Mouse (Mus musculus): ENCODE measurements around the gene Ankrd65.

Gene Ankrd65

GRCm38 (mm10) chr4:155811929-155812664 is 21.9 kb downstream of the Ankrd65 start, which contains the start of gene Ccnl2:
Gene Ccnl2, plus strand, starts transcription at chr4:155812489.
- peak; percentile 58 for DNase-seq (ENCODE audit: extremely low spot score, low read depth, low spot score)

GRCm38 (mm10) chr4:155812665-155813181 is 22.5 kb downstream of the Ankrd65 start:
- no peak for DNase-seq (ENCODE audit: extremely low spot score, low read depth, low spot score)

- no peak for DNase-seq (ENCODE audit: extremely low spot score, low read depth, low spot score)
Measured at GRCm38 (mm10) chr4:155817533-155817932, 27.3 kb downstream of the Ankrd65 start.

- no peak for DNase-seq (ENCODE audit: extremely low spot score, low read depth, low spot score)
Measured at GRCm38 (mm10) chr4:155821025-155821424, 30.8 kb downstream of the Ankrd65 start.

GRCm38 (mm10) chr4:155823443-155823842 is 33.2 kb downstream of the Ankrd65 start:
- no peak for DNase-seq (ENCODE audit: extremely low spot score, low read depth, low spot score)

- DNase-seq (ENCODE audit: extremely low spot score, low read depth, low spot score), result no peak
Measured at GRCm38 (mm10) chr4:155829866-155830265, 39.6 kb downstream of the Ankrd65 start.

- no peak for DNase-seq (ENCODE audit: extremely low spot score, low read depth, low spot score)
Measured at GRCm38 (mm10) chr4:155830596-155830995, 40.4 kb downstream of the Ankrd65 start.

- peak; percentile 94 for DNase-seq (ENCODE audit: extremely low spot score, low read depth, low spot score)
Measured at GRCm38 (mm10) chr4:155831205-155831766, 41.0 kb downstream of the Ankrd65 start, which contains the start of gene Aurkaip1. Gene Aurkaip1, plus strand, starts transcription at chr4:155831272.

- DNase-seq (ENCODE audit: extremely low spot score, low read depth, low spot score), result no peak
Measured at GRCm38 (mm10) chr4:155831831-155832230, 41.6 kb downstream of the Ankrd65 start.

- no peak for DNase-seq (ENCODE audit: extremely low spot score, low read depth, low spot score)
Measured at GRCm38 (mm10) chr4:155832321-155832720, 42.1 kb downstream of the Ankrd65 start.

GRCm38 (mm10) chr4:155833234-155833633 is 43.0 kb downstream of the Ankrd65 start:
- no peak for DNase-seq (ENCODE audit: extremely low spot score, low read depth, low spot score)

GRCm38 (mm10) chr4:155833836-155834235 is 43.6 kb downstream of the Ankrd65 start:
- peak; percentile 61 for DNase-seq (ENCODE audit: extremely low spot score, low read depth, low spot score)

GRCm38 (mm10) chr4:155837404-155838010 is 47.3 kb downstream of the Ankrd65 start:
- DNase-seq (ENCODE audit: extremely low spot score, low read depth, low spot score), result no peak

- DNase-seq (ENCODE audit: extremely low spot score, low read depth, low spot score), result no peak
Measured at GRCm38 (mm10) chr4:155838187-155839153, 48.2 kb downstream of the Ankrd65 start.

GRCm38 (mm10) chr4:155839483-155839910 is 49.3 kb downstream of the Ankrd65 start, which contains the start of gene Mxra8:
Gene Mxra8, plus strand, starts transcription at chr4:155839680.
- no peak for DNase-seq (ENCODE audit: extremely low spot score, low read depth, low spot score)

- no peak for DNase-seq (ENCODE audit: extremely low spot score, low read depth, low spot score)
Measured at GRCm38 (mm10) chr4:155840076-155841002, 50.1 kb downstream of the Ankrd65 start.

GRCm38 (mm10) chr4:155841003-155841454 is 50.8 kb downstream of the Ankrd65 start:
- no peak for DNase-seq (ENCODE audit: extremely low spot score, low read depth, low spot score)

- DNase-seq (ENCODE audit: extremely low spot score, low read depth, low spot score), result no peak
Measured at GRCm38 (mm10) chr4:155841651-155842270, 51.5 kb downstream of the Ankrd65 start.

- DNase-seq (ENCODE audit: extremely low spot score, low read depth, low spot score), result no peak
Measured at GRCm38 (mm10) chr4:155843231-155843630, 53.0 kb downstream of the Ankrd65 start.
